Mouse (Mus musculus): ENCODE data around the gene Retreg1. TPM values are rescaled to one million over a fixed set of nuclear protein-coding genes. Genes with fewer than 3 reads are reported as not detected.
"Not testable (repeated sequence)": the region's sequence is repeated elsewhere in the genome, so short reads cannot be mapped to it uniquely, and the experiment has no call there.

Gene Retreg1
- total RNA-seq, 2 experiments from 2014 or later, result 34.5 to 44.1 TPM

- peak; percentile 26; the same call in 1 of the 2 replicates for ATAC-seq (replicated peaks; ENCODE audit: poor library complexity)
These were observed 99.4 kb downstream of the Retreg1 start for GRCm38 (mm10) chr15:25942415-25942814.

- ATAC-seq (replicated peaks; ENCODE audit: poor library complexity), result 0 out of 2 replicates have a peak, but pooled peaks have one; percentile 15
These were observed 100.6 kb downstream of the Retreg1 start for GRCm38 (mm10) chr15:25943386-25944137.

- ATAC-seq (replicated peaks; ENCODE audit: poor library complexity), result no peak
These were observed 102.2 kb downstream of the Retreg1 start for GRCm38 (mm10) chr15:25945224-25945623.

GRCm38 (mm10) chr15:25946482-25946881 is 103.5 kb downstream of the Retreg1 start:
- no peak for ATAC-seq (replicated peaks; ENCODE audit: poor library complexity)

- peak; percentile 23; the same call in 1 of the 2 replicates for ATAC-seq (replicated peaks; ENCODE audit: poor library complexity)
These were observed 104.4 kb downstream of the Retreg1 start for GRCm38 (mm10) chr15:25947383-25947782.

- no peak for ATAC-seq (replicated peaks; ENCODE audit: poor library complexity)
These were observed 105.6 kb downstream of the Retreg1 start for GRCm38 (mm10) chr15:25948257-25949223.

- ATAC-seq (replicated peaks; ENCODE audit: poor library complexity), result no peak
These were observed 106.7 kb downstream of the Retreg1 start for GRCm38 (mm10) chr15:25949696-25950095.

GRCm38 (mm10) chr15:25950584-25950983 is 107.6 kb downstream of the Retreg1 start:
- peak; percentile 54 for ATAC-seq (replicated peaks; ENCODE audit: poor library complexity)

GRCm38 (mm10) chr15:25951037-25951436 is 108.1 kb downstream of the Retreg1 start:
- peak; percentile 36 for ATAC-seq (replicated peaks; ENCODE audit: poor library complexity)

- no peak for ATAC-seq (replicated peaks; ENCODE audit: poor library complexity)
These were observed 113.0 kb downstream of the Retreg1 start for GRCm38 (mm10) chr15:25956001-25956400.

GRCm38 (mm10) chr15:25956422-25957117 is 113.6 kb downstream of the Retreg1 start:
- no peak for ATAC-seq (replicated peaks; ENCODE audit: poor library complexity)

- ATAC-seq (replicated peaks; ENCODE audit: poor library complexity), result no peak
These were observed 114.7 kb downstream of the Retreg1 start for GRCm38 (mm10) chr15:25957651-25958050.

- peak; percentile 95 for ATAC-seq (replicated peaks; ENCODE audit: poor library complexity)
These were observed 116.4 kb downstream of the Retreg1 start for GRCm38 (mm10) chr15:25959375-25959774.

GRCm38 (mm10) chr15:25960231-25960630 is 117.3 kb downstream of the Retreg1 start:
- no peak for ATAC-seq (replicated peaks; ENCODE audit: poor library complexity)

- peak; percentile 87 for ATAC-seq (replicated peaks; ENCODE audit: poor library complexity)
These were observed 123.3 kb downstream of the Retreg1 start for GRCm38 (mm10) chr15:25966220-25966774.

GRCm38 (mm10) chr15:25971596-25971995 is 128.6 kb downstream of the Retreg1 start:
- peak; percentile 26 for ATAC-seq (replicated peaks; ENCODE audit: poor library complexity)

GRCm38 (mm10) chr15:25972758-25973157 is 129.8 kb downstream of the Retreg1 start:
- ATAC-seq (replicated peaks; ENCODE audit: poor library complexity), result peak; percentile 86

GRCm38 (mm10) chr15:25974352-25974751 is 131.4 kb downstream of the Retreg1 start:
- ATAC-seq (replicated peaks; ENCODE audit: poor library complexity), result no peak

- ATAC-seq (replicated peaks; ENCODE audit: poor library complexity), result no peak
These were observed 132.8 kb downstream of the Retreg1 start for GRCm38 (mm10) chr15:25975810-25976209.

GRCm38 (mm10) chr15:25983614-25984013 is 140.6 kb downstream of the Retreg1 start:
- ATAC-seq (replicated peaks; ENCODE audit: poor library complexity), result not testable (repeated sequence)
